Mouse (Mus musculus): ENCODE measurements around the gene Palm3.
"Not testable (repeated sequence)": the region's sequence is repeated elsewhere in the genome, so short reads cannot be mapped to it uniquely, and the experiment has no call there.

Palm3 gene

DNA sequence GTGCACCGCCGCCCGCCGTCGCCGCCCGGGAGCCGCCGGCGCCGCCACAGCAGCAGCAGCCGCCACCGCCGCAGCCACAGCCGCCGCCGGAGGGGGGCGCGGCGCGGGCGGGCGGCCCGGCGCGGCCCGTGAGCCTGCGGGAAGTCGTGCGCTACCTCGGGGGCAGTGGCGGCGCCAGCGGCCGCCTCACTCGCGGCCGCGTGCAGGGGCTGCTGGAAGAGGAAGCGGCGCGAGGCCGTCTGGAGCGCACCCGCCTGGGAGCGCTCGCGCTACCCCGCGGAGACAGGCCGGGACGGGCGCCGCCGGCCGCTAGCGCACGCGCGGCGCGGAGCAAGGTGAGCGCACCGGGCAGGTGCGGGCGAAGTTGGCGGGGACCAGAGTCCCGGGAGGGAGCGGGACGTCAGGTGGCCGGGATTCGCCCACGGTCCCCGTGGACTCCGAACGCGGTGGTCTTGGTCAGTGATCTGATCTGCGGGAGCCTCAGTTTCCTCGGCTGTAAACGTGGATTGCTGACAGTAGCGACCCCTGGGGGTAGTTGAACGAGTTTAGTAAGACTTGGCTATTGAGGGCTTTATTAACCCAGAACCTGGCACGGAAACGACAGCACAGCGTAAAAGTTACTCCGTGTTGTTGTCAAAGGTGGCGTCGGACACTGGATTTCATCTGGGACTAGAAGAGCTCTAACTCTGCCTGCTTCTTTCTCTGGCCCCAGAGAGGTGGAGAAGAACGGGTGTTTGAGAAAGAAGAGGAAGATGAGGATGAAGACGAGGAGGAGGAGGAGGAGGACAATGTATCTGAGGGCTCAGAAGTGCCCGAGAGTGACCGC lies 22.8 kb upstream of the Palm3 start:
- peak; percentile 75 for DNase-seq

DNA sequence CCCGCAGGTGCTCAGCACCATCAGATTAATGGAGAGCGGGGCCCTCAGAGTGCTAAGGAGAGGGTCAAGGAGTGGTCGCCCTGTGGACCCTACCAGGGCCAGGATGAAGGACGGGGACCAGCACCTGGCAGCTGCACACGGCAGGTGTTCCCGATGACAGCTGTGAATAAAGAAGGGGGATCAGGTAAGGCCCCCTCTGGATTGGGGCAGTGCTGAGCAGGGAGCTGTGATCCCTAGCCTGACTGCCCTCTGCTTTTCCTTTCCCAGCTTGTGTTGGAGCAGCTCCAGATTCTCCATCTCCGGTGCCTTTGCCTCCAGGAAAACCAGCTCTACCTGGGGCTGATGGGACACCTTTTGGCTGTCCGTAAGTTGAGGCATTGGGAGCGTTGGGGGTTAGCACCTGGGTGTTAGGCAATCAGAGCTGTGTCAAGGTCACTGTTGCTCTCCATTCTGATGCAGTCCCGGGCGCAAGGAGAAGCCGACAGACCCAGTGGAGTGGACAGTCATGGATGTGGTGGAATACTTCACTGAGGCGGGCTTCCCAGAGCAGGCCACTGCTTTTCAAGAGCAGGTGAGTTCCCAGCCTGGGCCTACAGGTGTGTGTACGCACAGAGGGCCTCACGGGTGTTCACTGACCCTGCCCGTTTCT lies 22.1 kb upstream of the Palm3 start:
- no peak for DNase-seq

- DNase-seq, result no peak
Observed at GRCm38 (mm10) chr8:83999825-84000224, 21.4 kb upstream of the Palm3 start.

GRCm38 (mm10) chr8:84001281-84002000 lies 19.8 kb upstream of the Palm3 start, which contains the start of gene 1700067K01Rik:
Gene 1700067K01Rik (plus strand): TSS chr8:84001502.
- no peak for DNase-seq

DNA sequence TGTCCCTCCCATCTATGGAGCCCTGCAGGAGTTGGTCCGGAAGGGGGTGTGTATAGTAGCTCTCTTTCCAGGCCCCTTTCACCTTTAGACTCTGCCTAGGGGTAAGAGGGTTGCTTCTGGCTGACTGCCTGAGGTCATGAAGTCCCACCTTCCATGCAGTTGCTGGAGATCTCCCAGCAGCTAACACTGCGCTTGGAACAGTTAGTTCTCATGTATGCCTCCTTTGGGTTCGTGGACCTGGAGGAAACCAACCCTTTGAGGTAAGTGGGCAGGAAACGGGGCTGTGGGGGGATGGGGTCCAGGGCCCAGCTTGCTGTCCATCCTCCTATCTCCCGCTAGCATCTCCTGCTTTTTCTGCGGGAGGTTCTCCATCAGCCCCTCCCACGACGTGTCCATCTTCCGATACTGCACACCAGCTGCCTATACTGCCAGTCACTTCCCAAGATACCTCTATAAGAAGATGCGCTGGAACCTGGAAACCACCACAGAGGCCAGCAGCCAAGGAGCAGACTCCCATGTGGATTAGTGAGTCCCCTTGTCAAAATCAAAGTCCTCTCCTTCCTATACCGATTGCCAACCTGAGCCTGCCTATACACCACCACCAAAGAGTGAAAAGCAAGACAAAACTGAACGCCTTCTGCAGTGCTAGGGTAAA lies 18.2 kb upstream of the Palm3 start:
- no peak for DNase-seq

DNA sequence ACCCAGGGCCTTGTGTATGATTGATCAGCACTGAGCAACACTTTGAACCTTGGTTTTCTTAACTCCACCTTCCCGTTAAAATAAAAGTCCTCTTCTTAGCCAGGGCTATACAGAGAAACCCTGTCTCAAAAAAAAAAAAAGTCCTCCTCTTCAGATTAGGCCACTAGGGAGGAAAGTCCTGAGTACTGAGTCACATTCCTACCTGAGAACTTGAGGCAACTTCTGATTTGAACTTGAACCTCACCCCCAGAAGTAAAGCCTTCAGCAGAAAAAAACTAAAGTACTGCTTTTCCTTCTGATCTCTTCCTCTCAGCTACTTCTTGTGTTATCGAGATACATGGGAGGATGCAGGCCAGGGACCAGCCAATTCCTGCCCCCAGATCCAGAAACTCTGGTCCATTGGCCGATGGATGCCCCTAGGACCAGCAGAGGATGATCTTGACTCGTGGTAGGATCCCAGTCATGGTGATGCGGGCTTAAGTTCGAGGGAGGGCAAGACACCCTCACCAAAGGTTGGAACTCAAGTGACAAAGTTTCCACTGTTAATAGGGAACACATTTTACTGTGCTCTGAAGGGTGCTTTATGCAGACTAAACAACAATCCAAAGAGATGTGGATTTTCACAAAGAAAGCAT lies 17.5 kb upstream of the Palm3 start:
- no peak for DNase-seq

DNA sequence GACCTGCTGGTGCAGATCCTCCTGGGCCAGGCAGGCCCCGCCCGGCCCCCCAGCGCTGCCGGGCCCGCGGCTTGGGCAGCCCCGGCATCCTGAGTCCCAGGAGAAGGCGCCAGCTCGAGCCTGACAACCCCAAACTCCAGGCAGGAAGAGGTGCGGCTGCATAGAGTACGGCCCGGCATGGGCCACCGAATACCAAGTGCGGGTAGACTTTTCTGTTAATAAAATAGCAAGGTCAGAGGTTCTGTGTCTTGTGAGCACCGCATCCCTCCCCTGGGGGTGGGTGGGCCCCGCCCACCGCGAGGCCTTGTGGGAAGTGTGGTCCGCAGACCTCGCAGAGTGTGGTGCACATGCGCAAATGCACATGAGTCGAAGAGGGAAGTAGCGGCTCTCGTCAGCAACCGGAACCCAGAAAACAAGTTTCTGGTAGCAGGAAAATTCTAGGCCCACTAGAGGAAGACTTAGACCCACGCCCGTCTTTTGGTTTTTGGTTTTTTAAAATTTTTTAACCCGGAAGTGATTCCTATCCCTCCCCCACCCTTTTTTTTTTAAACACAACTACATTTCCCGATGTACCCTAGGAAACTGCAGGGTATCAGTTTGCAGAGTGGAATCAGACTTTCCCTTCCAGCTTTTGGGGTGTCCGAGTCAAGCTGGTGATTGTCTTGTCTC lies 16.6 kb upstream of the Palm3 start:
- DNase-seq, result peak; percentile 97

- not testable (repeated sequence) for DNase-seq
Observed at GRCm38 (mm10) chr8:84005502-84005901, 15.8 kb upstream of the Palm3 start.

GRCm38 (mm10) chr8:84008362-84008761 lies 12.9 kb upstream of the Palm3 start:
- no peak for DNase-seq

- peak; percentile 93 for DNase-seq
Observed at GRCm38 (mm10) chr8:84009876-84010275, 11.4 kb upstream of the Palm3 start.

GRCm38 (mm10) chr8:84010625-84011611 lies 10.4 kb upstream of the Palm3 start:
- DNase-seq, result peak; percentile 83

- peak; percentile 80 for DNase-seq
Observed at GRCm38 (mm10) chr8:84011705-84012498, 9.4 kb upstream of the Palm3 start, which contains the start of gene 2210011C24Rik. Gene 2210011C24Rik (minus strand): TSS chr8:84012171.

DNA sequence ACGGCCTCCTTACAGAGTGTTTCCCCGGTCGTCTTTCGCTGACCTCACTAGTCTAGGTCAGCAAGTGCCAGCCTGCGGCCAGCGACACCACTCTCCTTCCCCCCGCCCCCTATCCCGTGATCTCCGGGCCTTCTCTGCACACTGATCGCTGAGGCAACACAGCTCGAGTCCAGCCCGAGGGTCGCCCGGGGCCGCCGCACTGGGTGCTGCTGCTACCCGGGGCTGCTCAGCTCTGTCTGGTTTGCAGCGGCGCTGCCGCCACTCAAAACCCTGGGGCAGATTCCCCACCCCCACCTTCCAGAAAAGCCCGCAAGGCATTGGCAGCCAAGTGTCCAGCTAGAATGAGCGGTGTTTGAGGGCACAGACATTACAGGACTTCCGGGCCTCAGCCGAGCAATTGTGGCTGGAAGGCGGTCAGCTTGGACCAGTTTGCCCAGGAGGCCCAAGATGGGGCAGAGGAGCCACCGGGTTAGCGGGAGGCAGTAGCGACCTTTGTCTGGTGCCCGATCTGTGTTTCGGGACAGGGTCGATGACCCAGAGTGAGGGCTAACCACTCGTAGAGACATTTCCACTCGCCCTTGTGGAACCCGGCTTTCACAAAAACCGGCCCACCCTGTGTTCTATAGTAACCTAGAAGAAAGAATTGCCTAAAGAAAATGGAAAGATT lies 8.6 kb upstream of the Palm3 start:
- peak; percentile 32 for DNase-seq

GRCm38 (mm10) chr8:84015833-84016232 lies 5.4 kb upstream of the Palm3 start:
- no peak for DNase-seq

GRCm38 (mm10) chr8:84019738-84020137 lies 1.5 kb upstream of the Palm3 start:
- DNase-seq, result no peak

DNA sequence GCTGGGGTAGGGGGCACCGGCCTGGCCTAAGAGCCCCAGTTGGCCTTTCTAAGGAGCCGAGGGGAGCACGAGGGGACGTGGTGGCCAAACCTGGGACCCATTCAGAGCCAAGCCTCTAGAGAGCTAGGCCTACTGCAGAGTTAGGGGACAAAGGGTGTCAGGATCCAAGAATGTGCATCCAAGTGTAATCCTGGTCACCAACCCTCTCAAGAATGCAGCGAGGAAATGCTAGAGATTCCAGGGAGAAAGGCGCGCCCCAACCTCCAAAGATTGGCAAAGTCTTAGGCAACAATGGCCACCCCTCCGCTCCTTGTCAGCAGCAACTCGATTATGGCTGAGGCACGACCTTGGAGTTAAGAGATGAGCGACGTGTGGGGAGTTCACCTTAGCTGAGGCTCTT lies 298 bp downstream of the Palm3 start:
- DNase-seq, result no peak

DNA sequence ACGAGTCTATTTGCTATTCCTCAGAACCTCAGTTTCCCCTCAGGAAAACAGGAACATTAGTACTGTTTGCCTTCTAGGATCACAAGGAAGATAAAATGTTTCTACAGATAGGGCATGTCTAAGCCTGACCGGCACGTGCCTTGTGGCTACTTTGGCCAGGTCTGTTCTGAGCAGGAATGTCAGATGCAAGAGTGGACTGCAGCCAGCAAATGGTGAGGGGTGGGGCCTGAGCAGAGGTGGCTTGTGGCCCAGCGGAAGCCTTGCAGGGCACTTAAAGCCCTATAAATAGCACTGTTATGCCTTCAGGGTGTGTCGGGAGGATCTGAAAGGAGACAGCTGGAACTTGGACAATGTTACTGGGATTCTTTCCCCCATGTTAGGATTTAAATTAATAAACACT lies 1.8 kb downstream of the Palm3 start:
- peak; percentile 87 for DNase-seq

DNA sequence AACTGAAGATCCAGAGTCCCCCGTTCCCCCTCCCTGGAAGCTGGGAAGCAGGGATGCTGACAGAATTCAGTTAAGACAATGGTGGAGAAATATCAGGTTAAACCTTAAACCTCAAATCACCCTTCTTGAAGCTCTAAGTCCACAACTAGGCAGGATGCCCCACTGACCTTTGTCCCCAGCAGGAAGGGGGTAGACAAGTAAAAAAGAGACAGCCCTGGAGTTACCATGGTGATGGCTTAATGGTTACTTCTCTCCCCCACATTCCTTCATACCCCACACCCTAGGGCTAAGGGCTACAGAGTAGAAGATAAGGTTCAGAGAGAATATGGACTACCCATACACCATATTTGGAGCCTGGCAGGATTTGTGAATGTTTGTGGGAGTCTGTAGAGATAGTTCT lies 2.4 kb downstream of the Palm3 start:
- no peak for DNase-seq

GRCm38 (mm10) chr8:84024171-84024570 lies 2.9 kb downstream of the Palm3 start:
- DNase-seq, result peak; percentile 64

All from lung, postnatal 36 days (tissue).